8 mouse cellular contexts compared by ENCODE assay signal in genomic region chr5:147589814-147590213, GRCm38 (mm10).
DNase-seq lines count a peak whose midpoint lies in the region; ATAC-seq and TF ChIP-seq lines count a peak whose summit lies in the region.
"Had no signal": no experiment of that assay in that cellular context is flagged by ENCODE, and none has a peak within 500 bp of the region (broad histone marks: within the 10 kb centered on the region; RNA-seq: fewer than 3 reads in every experiment).

No protein-coding gene starts in this region.

- ATAC-seq in kidney, embryonic 14.5 days (ENCODE audit: low FRiP score, low TSS enrichment): peak; percentile 89
- ATAC-seq in CD4-positive, CD25-positive, alpha-beta regulatory T cell, adult 4 months: no peak

- H3K36me3 ChIP-seq in embryonic facial prominence, embryonic 10.5 days (replicated peaks): no peaks in the 10 kb centered on the region
- no peaks in the 10 kb centered on the region for H3K36me3 ChIP-seq in kidney, embryonic 14.5 days (ENCODE audit: control insufficient read depth, insufficient read depth, low read length)
- H3K36me3 ChIP-seq in myocyte (ENCODE audit: control insufficient read depth, insufficient read depth): no peaks in the 10 kb centered on the region
- H3K36me3 ChIP-seq: embryonic facial prominence, embryonic 12.5 days had no signal

- H3K79me2 ChIP-seq in myocyte (ENCODE audit: control insufficient read depth, insufficient read depth): no peaks in the 10 kb centered on the region

- no peak overlapping the region for H3K9ac ChIP-seq in kidney, embryonic 14.5 days (ENCODE audit: low read depth, low read length)
- H3K9ac ChIP-seq: embryonic facial prominence, embryonic 12.5 days had no signal

- peak overlapping the region; percentile 51; the same call in 1 of the 2 replicates for H3K27ac ChIP-seq in embryonic facial prominence, embryonic 10.5 days (replicated peaks)
- peak overlapping the region; percentile 59; the same call in 1 of the 2 replicates for H3K27ac ChIP-seq in kidney, embryonic 14.5 days (ENCODE audit: low read depth, low read length)
- H3K27ac ChIP-seq: embryonic facial prominence, embryonic 12.5 days had no signal

- H3K4me2 ChIP-seq in kidney, embryonic 14.5 days (replicated peaks; ENCODE audit: low read depth, low read length): no peak overlapping the region
- H3K4me2 ChIP-seq in myocyte (ENCODE audit: low read depth): peak overlapping the region; percentile 2
- H3K4me2 ChIP-seq: embryonic facial prominence, embryonic 12.5 days had no signal

- 0 out of 2 replicates have a peak, but pooled peaks cover 4% of the 10 kb centered on the region for H3K4me1 ChIP-seq in embryonic facial prominence, embryonic 10.5 days
- 0 out of 2 replicates have a peak, but pooled peaks cover 8% of the 10 kb centered on the region for H3K4me1 ChIP-seq in kidney, embryonic 14.5 days (ENCODE audit: control insufficient read depth, insufficient read depth, low read length)
- H3K4me1 ChIP-seq: embryonic facial prominence, embryonic 12.5 days had no signal

- no peak overlapping the region for H3K4me3 ChIP-seq in embryonic facial prominence, embryonic 10.5 days
- no peak overlapping the region for H3K4me3 ChIP-seq in kidney, embryonic 14.5 days (ENCODE audit: low read length)
- no peak overlapping the region for H3K4me3 ChIP-seq in myocyte
- H3K4me3 ChIP-seq: embryonic facial prominence, embryonic 12.5 days had no signal

- WGBS in embryonic facial prominence, embryonic 10.5 days: 69% methylated on average over 12 of the region's 12 CpGs
- WGBS in kidney, embryonic 14.5 days: 14% methylated on average over 12 of the region's 12 CpGs

- H3K27me3 ChIP-seq in embryonic facial prominence, embryonic 10.5 days (replicated peaks; ENCODE audit: low read depth, poor library complexity, severe bottlenecking): no peaks in the 10 kb centered on the region
- H3K27me3 ChIP-seq in kidney, embryonic 14.5 days (ENCODE audit: control insufficient read depth, insufficient read depth, low read length): no peaks in the 10 kb centered on the region; the same call in 1 of the 2 replicates
- no peaks in the 10 kb centered on the region for H3K27me3 ChIP-seq in myocyte (ENCODE audit: control insufficient read depth, insufficient read depth, insufficient read length)
- H3K27me3 ChIP-seq: embryonic facial prominence, embryonic 12.5 days had no signal

- DNase-seq in right cerebral cortex, postnatal 25 days: peak; percentile 12
- no peak for DNase-seq in right cerebral cortex, postnatal 4 days
- DNase-seq in embryonic facial prominence, embryonic 10.5 days (ENCODE audit: low spot score): peak; percentile 27
- no peak for DNase-seq in layer of hippocampus, adult 11-12 months (ENCODE audit: low spot score)

- H3K9me3 ChIP-seq in embryonic facial prominence, embryonic 10.5 days: no peaks in the 10 kb centered on the region
- H3K9me3 ChIP-seq in kidney, embryonic 14.5 days (ENCODE audit: control insufficient read depth, low read length): no peaks in the 10 kb centered on the region
- H3K9me3 ChIP-seq: embryonic facial prominence, embryonic 12.5 days had no signal

- no peak for TF ChIP-seq POLR2A in myocyte (IDR thresholded peaks at IDR 0.05; ENCODE audit: insufficient read length, low read depth)

- H3ac ChIP-seq in myocyte (ENCODE audit: control insufficient read depth, insufficient read length): no peak overlapping the region

TF ChIP-seq in myocyte, 11 proteins besides CTCF, POLR2A, EP300 and RAD21:
- TF ChIP-seq E2F4 (IDR thresholded peaks at IDR 0.05; ENCODE audit: insufficient read depth) (no peak), REST (IDR thresholded peaks at IDR 0.05; ENCODE audit: insufficient read depth, insufficient read length) (no peak)
TF ChIP-seq in myocyte: peak in this region for 0.

Comparison
In these comparisons a context has a peak if more than half of its experiments do, and no peak if none do; other contexts are left out.
1. DNase-seq: peak in right cerebral cortex, postnatal 25 days (single experiment) and embryonic facial prominence, embryonic 10.5 days (single experiment); none in right cerebral cortex, postnatal 4 days (single experiment) and layer of hippocampus, adult 11-12 months (single experiment).